Mouse (Mus musculus) gastrocnemius, postnatal 4 days (tissue): Measurements from ENCODE around the gene Fbxo11. TPM values are rescaled to one million over a fixed set of nuclear protein-coding genes. Genes with fewer than 3 reads are reported as not detected.

Experiments used
- DNase-seq, 2 experiments: peaks; one replicate each; pipeline ENCODE4 v3.0.0; 2021 to 2022; ENCODE audit warnings: low spot score in 2 of 2, mixed read lengths in 2 of 2
- long read RNA-seq, 2 experiments: library from polyadenylated mRNA; stranded (forward); transcript quantifications; one replicate each; pipeline ENCODE4 v2.0.0; 2021
- total RNA-seq, 2 experiments: library from RNA; stranded (reverse); gene quantifications; 2 replicates each; pipeline ENCODE4 v1.2.3; 2021

The Fbxo11 gene
- total RNA-seq: 10 to 100 TPM; 53.3 to 59.6 TPM
- long read RNA-seq, experiment 1, full-length matches to known transcripts: 5 of 17 reads
- long read RNA-seq, experiment 1, partial matches to known transcripts: 6 of 17 reads
- long read RNA-seq, experiment 1, other reads (novel, unspliced or antisense): 6 of 17 reads
- long read RNA-seq, experiment 2, full-length matches to known transcripts: 4 of 15 reads
- long read RNA-seq, experiment 2, partial matches to known transcripts: 10 of 15 reads
- long read RNA-seq, experiment 2, other reads (novel, unspliced or antisense): 1 of 15 reads

GRCm38 (mm10) chr17:88065031-88065800, at the start of gene Fbxo11:
Gene Fbxo11 (minus strand): TSS chr17:88065291.
- peak; percentile 42 to 68 for DNase-seq

GRCm38 (mm10) chr17:88113883-88114229, 48.8 kb upstream of the Fbxo11 start:
- no peak for DNase-seq

- no peak for DNase-seq
Observed at GRCm38 (mm10) chr17:88113015-88113882, 48.2 kb upstream of the Fbxo11 start.

GRCm38 (mm10) chr17:88111865-88112645, 47.0 kb upstream of the Fbxo11 start:
- DNase-seq: no peak

GRCm38 (mm10) chr17:88111081-88111796, 46.1 kb upstream of the Fbxo11 start:
- DNase-seq: peak in 1 of 2 experiments; percentile 58

- no peak for DNase-seq
Observed at GRCm38 (mm10) chr17:88107708-88108107, 42.6 kb upstream of the Fbxo11 start.

GRCm38 (mm10) chr17:88106365-88106764, 41.3 kb upstream of the Fbxo11 start:
- peak in 1 of 2 experiments; percentile 25 for DNase-seq

- DNase-seq: no peak
Observed at GRCm38 (mm10) chr17:88102597-88102996, 37.5 kb upstream of the Fbxo11 start.

- no peak for DNase-seq
Observed at GRCm38 (mm10) chr17:88098181-88098852, 33.2 kb upstream of the Fbxo11 start.

- no peak for DNase-seq
Observed at GRCm38 (mm10) chr17:88097543-88097942, 32.5 kb upstream of the Fbxo11 start.

- no peak for DNase-seq
Observed at GRCm38 (mm10) chr17:88096809-88097399, 31.8 kb upstream of the Fbxo11 start.

- DNase-seq: no peak
Observed at GRCm38 (mm10) chr17:88095517-88096198, 30.6 kb upstream of the Fbxo11 start.

- no peak for DNase-seq
Observed at GRCm38 (mm10) chr17:88094327-88094726, 29.2 kb upstream of the Fbxo11 start.

- DNase-seq: no peak
Observed at GRCm38 (mm10) chr17:88093798-88094197, 28.7 kb upstream of the Fbxo11 start.

- DNase-seq: no peak
Observed at GRCm38 (mm10) chr17:88085976-88086375, 20.9 kb upstream of the Fbxo11 start.

GRCm38 (mm10) chr17:88081446-88081845, 16.4 kb upstream of the Fbxo11 start:
- no peak for DNase-seq

GRCm38 (mm10) chr17:88079771-88080170, 14.7 kb upstream of the Fbxo11 start:
- no peak for DNase-seq

- DNase-seq: no peak
Observed at GRCm38 (mm10) chr17:88072047-88072446, 7.0 kb upstream of the Fbxo11 start.
